Mouse (Mus musculus): ENCODE measurements around the gene Ak4. TPM values are rescaled to one million over a fixed set of nuclear protein-coding genes. Genes with fewer than 3 reads are reported as not detected.
A peak's percentile ranks its signal among the peaks of the same experiment; 100 is the strongest.

Ak4 gene
- polyA plus RNA-seq, 1 experiment: 135 TPM

- no peaks in the 10 kb centered on the region for H3K27me3 ChIP-seq (replicated peaks; ENCODE audit: control insufficient read depth, insufficient read depth, low read length)
- no peak overlapping the region for H3K4me3 ChIP-seq (ENCODE audit: insufficient read depth, low read depth, low read length)
These were observed 3.9 kb downstream of the Ak4 start for GRCm38 (mm10) chr4:101422996-101423395.

GRCm38 (mm10) chr4:101423571-101423970 is 4.5 kb downstream of the Ak4 start:
- Histone ChIP-seq H3K27ac (ENCODE audit: insufficient read depth, low read depth, low read length) (peak overlapping the region; percentile 92), H3K4me1 (ENCODE audit: control insufficient read depth, insufficient read depth, low read length) (peaks cover 23% of the 10 kb centered on the region; the same call in 1 of the 2 replicates), H3K36me3 (ENCODE audit: control insufficient read depth, insufficient read depth, low read length) (no peaks in the 10 kb centered on the region), H3K27me3 (replicated peaks; ENCODE audit: control insufficient read depth, insufficient read depth, low read length) (no peaks in the 10 kb centered on the region), H3K4me3 (ENCODE audit: insufficient read depth, low read depth, low read length) (no peak overlapping the region)
- peak; percentile 10 for DNase-seq
- WGBS: 68% methylated on average over 5 of the region's 5 CpGs
- TF ChIP-seq CTCF (conservative IDR thresholded peaks at IDR 0.05; ENCODE audit: insufficient read depth, insufficient read length, low read depth, low read length): no peak
- no peak for TF ChIP-seq POLR2A (IDR thresholded peaks at IDR 0.05; ENCODE audit: low read depth, low read length)

More at GRCm38 (mm10) chr4:101422996-101423395, 3.9 kb downstream of the Ak4 start:
- DNase-seq: no peak
- H3K4me1 ChIP-seq (ENCODE audit: control insufficient read depth, insufficient read depth, low read length): peaks cover 23% of the 10 kb centered on the region; the same call in 1 of the 2 replicates
- H3K27ac ChIP-seq (ENCODE audit: insufficient read depth, low read depth, low read length): peak overlapping the region; percentile 56
- TF ChIP-seq CTCF (conservative IDR thresholded peaks at IDR 0.05; ENCODE audit: insufficient read depth, insufficient read length, low read depth, low read length): no peak
- TF ChIP-seq POLR2A (IDR thresholded peaks at IDR 0.05; ENCODE audit: low read depth, low read length): no peak
- no peaks in the 10 kb centered on the region for H3K36me3 ChIP-seq (ENCODE audit: control insufficient read depth, insufficient read depth, low read length)
- WGBS: 79% methylated on average over 10 of the region's 10 CpGs

DNA sequence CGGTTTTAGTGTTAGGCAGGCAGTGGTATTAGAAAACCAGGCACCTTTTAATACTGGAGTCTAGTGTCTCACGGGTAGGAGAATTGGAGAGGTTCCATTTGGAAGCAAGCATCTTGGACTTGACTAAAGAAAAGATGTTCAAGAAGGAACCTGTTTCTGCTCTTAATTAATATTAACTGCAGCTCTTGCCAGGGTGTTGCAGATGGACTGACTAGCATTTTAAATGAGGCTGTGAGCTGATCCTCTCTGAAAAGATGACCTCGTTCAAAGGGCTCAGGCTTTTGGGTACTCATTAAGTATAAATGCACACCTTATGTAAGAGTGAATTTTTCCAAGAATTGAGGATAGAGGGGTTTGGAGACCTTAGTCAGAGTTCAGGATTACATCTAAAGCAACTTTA is 5.4 kb downstream of the Ak4 start:
- peak; percentile 92 for DNase-seq
- H3K4me1 ChIP-seq (ENCODE audit: control insufficient read depth, insufficient read depth, low read length): peaks cover 31% of the 10 kb centered on the region; the same call in 1 of the 2 replicates
- WGBS: 59% methylated on average over 3 of the region's 3 CpGs
- no peaks in the 10 kb centered on the region for H3K27me3 ChIP-seq (replicated peaks; ENCODE audit: control insufficient read depth, insufficient read depth, low read length)
- no peak for TF ChIP-seq CTCF (conservative IDR thresholded peaks at IDR 0.05; ENCODE audit: insufficient read depth, insufficient read length, low read depth, low read length)
- no peak for TF ChIP-seq POLR2A (IDR thresholded peaks at IDR 0.05; ENCODE audit: low read depth, low read length)
- no peak overlapping the region for H3K4me3 ChIP-seq (ENCODE audit: insufficient read depth, low read depth, low read length)
- peak overlapping the region; percentile 92 for H3K27ac ChIP-seq (ENCODE audit: insufficient read depth, low read depth, low read length)
- no peaks in the 10 kb centered on the region for H3K36me3 ChIP-seq (ENCODE audit: control insufficient read depth, insufficient read depth, low read length)

GRCm38 (mm10) chr4:101425119-101425518 is 6.0 kb downstream of the Ak4 start:
- H3K4me3 ChIP-seq (ENCODE audit: insufficient read depth, low read depth, low read length): no peak overlapping the region
- WGBS: 51% methylated on average over 5 of the region's 5 CpGs

DNA sequence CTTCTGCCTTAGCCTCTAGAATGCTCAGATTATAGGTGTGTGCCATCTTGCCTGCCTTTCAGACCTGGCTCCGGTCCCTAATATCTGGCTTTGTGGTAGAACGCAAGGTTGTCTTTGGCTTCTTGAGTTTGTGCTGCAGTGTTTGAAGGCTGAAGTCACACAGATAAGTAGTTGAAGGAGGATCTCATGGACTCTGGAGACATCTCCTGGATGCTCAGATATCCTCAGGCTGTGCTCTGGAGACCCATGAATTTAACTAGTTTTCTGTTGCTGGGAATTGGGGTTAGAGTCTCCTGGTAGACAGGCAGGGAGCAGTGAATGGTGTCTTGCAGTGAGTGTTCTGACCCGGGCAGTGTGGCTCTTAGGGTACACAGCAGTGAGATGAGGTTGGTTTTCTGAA is 6.6 kb downstream of the Ak4 start:
- TF ChIP-seq CTCF (conservative IDR thresholded peaks at IDR 0.05; ENCODE audit: insufficient read depth, insufficient read length, low read depth, low read length): no peak
- no peak for TF ChIP-seq POLR2A (IDR thresholded peaks at IDR 0.05; ENCODE audit: low read depth, low read length)
- H3K36me3 ChIP-seq (ENCODE audit: control insufficient read depth, insufficient read depth, low read length): no peaks in the 10 kb centered on the region
- peak; percentile 10 for DNase-seq
- 68% methylated on average over 3 of the region's 3 CpGs for WGBS
- H3K4me3 ChIP-seq (ENCODE audit: insufficient read depth, low read depth, low read length): no peak overlapping the region
- no peaks in the 10 kb centered on the region for H3K27me3 ChIP-seq (replicated peaks; ENCODE audit: control insufficient read depth, insufficient read depth, low read length)
- H3K4me1 ChIP-seq (ENCODE audit: control insufficient read depth, insufficient read depth, low read length): peaks cover 40% of the 10 kb centered on the region; the same call in 1 of the 2 replicates
- peak overlapping the region; percentile 80 for H3K27ac ChIP-seq (ENCODE audit: insufficient read depth, low read depth, low read length)

More at GRCm38 (mm10) chr4:101425119-101425518, 6.0 kb downstream of the Ak4 start:
- Histone ChIP-seq H3K27me3 (replicated peaks; ENCODE audit: control insufficient read depth, insufficient read depth, low read length) (no peaks in the 10 kb centered on the region), H3K4me1 (ENCODE audit: control insufficient read depth, insufficient read depth, low read length) (peaks cover 37% of the 10 kb centered on the region; the same call in 1 of the 2 replicates), H3K36me3 (ENCODE audit: control insufficient read depth, insufficient read depth, low read length) (no peaks in the 10 kb centered on the region), H3K27ac (ENCODE audit: insufficient read depth, low read depth, low read length) (peak overlapping the region; percentile 80)
- no peak for DNase-seq
- TF ChIP-seq CTCF (conservative IDR thresholded peaks at IDR 0.05; ENCODE audit: insufficient read depth, insufficient read length, low read depth, low read length) (no peak), POLR2A (IDR thresholded peaks at IDR 0.05; ENCODE audit: low read depth, low read length) (no peak)

DNA sequence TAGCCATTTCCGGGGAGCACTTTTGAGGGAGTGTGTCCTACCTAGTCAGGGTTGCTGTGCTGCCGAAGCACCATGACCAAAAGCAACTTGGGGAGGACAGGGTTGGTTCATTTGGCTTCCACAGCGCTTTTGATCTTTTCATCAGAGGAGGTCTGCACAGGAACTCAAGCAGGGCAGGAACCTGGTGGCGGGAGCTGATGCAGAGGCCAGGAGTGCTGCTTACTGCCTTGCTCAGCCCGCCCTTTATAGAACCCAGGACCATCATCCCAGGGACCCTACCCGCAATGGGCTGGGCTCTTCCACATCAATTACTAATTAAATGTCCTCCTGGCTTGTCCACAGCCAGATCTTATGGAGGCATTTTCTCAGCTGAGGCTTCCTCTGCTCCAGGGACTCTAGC is 7.5 kb downstream of the Ak4 start:
- H3K36me3 ChIP-seq (ENCODE audit: control insufficient read depth, insufficient read depth, low read length): no peaks in the 10 kb centered on the region
- peaks cover 45% of the 10 kb centered on the region; the same call in 1 of the 2 replicates for H3K4me1 ChIP-seq (ENCODE audit: control insufficient read depth, insufficient read depth, low read length)
- no peak for TF ChIP-seq CTCF (conservative IDR thresholded peaks at IDR 0.05; ENCODE audit: insufficient read depth, insufficient read length, low read depth, low read length)
- peak; percentile 14 for TF ChIP-seq POLR2A (IDR thresholded peaks at IDR 0.05; ENCODE audit: low read depth, low read length)
- H3K27me3 ChIP-seq (replicated peaks; ENCODE audit: control insufficient read depth, insufficient read depth, low read length): no peaks in the 10 kb centered on the region
- WGBS: 77% methylated on average over 6 of the region's 6 CpGs
- DNase-seq: peak; percentile 52
- no peak overlapping the region for H3K4me3 ChIP-seq (ENCODE audit: insufficient read depth, low read depth, low read length)
- peak overlapping the region; percentile 80 for H3K27ac ChIP-seq (ENCODE audit: insufficient read depth, low read depth, low read length)

- peak; percentile 90 for DNase-seq
- Histone ChIP-seq H3K27me3 (replicated peaks; ENCODE audit: control insufficient read depth, insufficient read depth, low read length) (no peaks in the 10 kb centered on the region), H3K27ac (ENCODE audit: insufficient read depth, low read depth, low read length) (peak overlapping the region; percentile 98), H3K4me3 (ENCODE audit: insufficient read depth, low read depth, low read length) (no peak overlapping the region), H3K36me3 (ENCODE audit: control insufficient read depth, insufficient read depth, low read length) (no peaks in the 10 kb centered on the region), H3K4me1 (ENCODE audit: control insufficient read depth, insufficient read depth, low read length) (peaks cover 45% of the 10 kb centered on the region; the same call in 1 of the 2 replicates)
- 62% methylated on average over 11 of the region's 11 CpGs for WGBS
- TF ChIP-seq POLR2A (IDR thresholded peaks at IDR 0.05; ENCODE audit: low read depth, low read length): no peak
- no peak for TF ChIP-seq CTCF (conservative IDR thresholded peaks at IDR 0.05; ENCODE audit: insufficient read depth, insufficient read length, low read depth, low read length)
These were observed 9.0 kb downstream of the Ak4 start for GRCm38 (mm10) chr4:101427886-101428680.
